Mouse (Mus musculus): Measurements from ENCODE around the gene Map2k4.

DNA sequence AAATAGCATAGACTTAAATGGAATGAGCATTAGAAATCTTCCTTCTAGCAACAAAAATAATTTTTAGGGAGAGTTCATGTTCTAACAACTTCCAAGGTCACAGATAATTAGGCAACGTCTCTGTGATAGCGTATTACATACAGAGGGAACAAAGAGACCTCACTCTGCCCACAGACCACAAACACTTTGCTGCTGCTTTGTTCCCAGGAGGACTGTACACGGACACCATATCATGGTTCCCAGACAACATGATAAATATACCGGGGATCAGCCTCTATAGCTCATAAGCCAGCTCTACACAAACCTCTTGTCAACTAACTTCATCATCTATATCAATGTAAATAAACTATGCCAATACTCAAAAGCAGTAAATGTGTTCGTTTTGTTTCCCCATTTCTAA lies 18.1 kb downstream of the Map2k4 start:
- TF ChIP-seq POLR2A (IDR thresholded peaks at IDR 0.05; ENCODE audit: low read depth, low read length) (no peak), CTCF (conservative IDR thresholded peaks at IDR 0.05; ENCODE audit: insufficient read depth, insufficient read length, low read depth, low read length) (no peak)

All from kidney, adult 2 months (tissue).